Mouse (Mus musculus): Measurements from ENCODE around the gene Catip.

DNA sequence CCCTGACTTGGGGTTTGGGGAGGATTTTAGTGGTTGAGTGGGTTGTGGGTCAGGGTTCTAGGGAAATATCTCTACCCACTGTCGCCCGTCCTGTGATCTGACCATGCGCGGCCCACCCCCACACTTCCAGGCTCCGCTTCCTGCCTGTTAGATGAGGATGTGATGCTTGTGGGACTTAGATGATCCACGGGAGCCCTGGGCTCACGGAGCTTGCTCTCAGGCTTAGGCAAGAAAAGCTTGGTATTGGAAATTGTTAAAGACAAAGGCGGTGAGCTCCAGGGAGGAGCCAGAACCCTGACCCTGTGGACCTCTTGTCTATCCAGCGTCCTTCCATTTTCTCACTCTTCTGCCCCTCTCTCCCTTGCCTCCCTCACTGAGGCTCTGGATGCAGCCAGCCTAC, 22.0 kb upstream of the Catip start:
- no peak for TF ChIP-seq CTCF (IDR thresholded peaks at IDR 0.05; ENCODE audit: low read depth)
- TF ChIP-seq EP300 (IDR thresholded peaks at IDR 0.05; ENCODE audit: low read depth) = no peak
